In the genomic region with DNA sequence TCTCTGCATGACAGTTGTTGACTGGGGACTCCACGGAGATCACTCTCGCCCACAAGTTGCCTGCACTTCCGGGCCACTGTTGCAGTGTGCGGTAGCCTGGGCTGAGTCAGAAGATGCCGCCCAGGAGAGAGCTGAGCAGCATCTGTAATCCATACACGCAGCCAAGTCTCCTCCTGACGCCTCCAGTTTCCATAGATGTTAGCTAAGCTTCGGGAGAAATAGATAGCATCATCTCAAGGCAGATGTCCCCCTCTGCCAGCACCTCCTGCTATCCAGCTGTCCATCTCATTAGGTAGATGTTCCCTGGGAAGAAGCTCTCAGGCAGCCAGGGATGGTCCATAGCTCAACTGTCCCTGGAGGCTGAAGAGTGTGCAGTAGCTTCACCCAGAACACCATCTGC, we compare ENCODE assay signal across 12 mouse cellular contexts.
"Had no signal": no experiment of that assay in that cellular context is flagged by ENCODE, and none has a peak within 500 bp of the region (broad histone marks: within the 10 kb centered on the region; RNA-seq: fewer than 3 reads in every experiment).

No protein-coding gene starts in this region.

- ATAC-seq: inflammation-experienced regulatory T-cells, adult 6 months; intestine, postnatal 0 days; liver, embryonic 12.5 days had no signal

- DNase-seq: kidney, adult 8-10 months; kidney, postnatal 4 days; lung, embryonic 14.5 days; lung, postnatal 10 days; lung, postnatal 4 days; midbrain, embryonic 14.5 days; spleen, adult 18-20 months; thymus, adult 2 months; thymus, postnatal 36 days had no signal
